Mouse (Mus musculus): ENCODE measurements at regions not wholly inside any gene's neighbourhood (a gene's known extent, or its start where the extent isn't known, plus 50 kb on each side); places are given as distances from the start of the nearest gene placed in this dataset.

DNA sequence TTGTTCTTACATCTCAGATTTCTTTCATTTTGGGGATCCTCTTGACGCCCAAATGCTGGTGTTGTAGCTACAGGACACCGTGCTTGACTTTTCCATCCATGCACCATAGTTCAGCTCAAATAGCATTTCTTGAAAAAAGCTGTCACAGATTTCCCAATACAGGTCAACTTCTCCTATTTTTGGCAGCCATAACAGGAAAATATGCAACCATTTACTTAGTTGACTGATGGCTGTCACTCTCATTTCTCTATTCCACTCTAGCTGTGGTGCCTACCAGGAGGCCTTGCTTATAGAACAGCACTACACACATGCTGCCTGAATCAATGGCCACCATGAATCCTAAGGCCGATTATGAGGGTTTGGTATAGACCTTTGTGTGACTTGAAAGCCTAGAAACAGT, 165.5 kb downstream of the Lmo4 start:
- TF ChIP-seq CTCF (IDR thresholded peaks at IDR 0.05; ENCODE audit: low read depth, low read length) (no peak), POLR2A (IDR thresholded peaks at IDR 0.05; ENCODE audit: extremely low read depth, insufficient read depth, low read length) (no peak)

All from liver, adult 2 months (tissue).